Mouse (Mus musculus) heart, adult 11 months (tissue): ENCODE measurements around the gene Apobec1.
"Not testable (repeated sequence)": the region's sequence is repeated elsewhere in the genome, so short reads cannot be mapped to it uniquely, and the experiment has no call there.

ENCODE experiments used
- DNase-seq: peaks from one replicate; pipeline ENCODE4 v3.0.0; 2022

Apobec1 gene

DNA sequence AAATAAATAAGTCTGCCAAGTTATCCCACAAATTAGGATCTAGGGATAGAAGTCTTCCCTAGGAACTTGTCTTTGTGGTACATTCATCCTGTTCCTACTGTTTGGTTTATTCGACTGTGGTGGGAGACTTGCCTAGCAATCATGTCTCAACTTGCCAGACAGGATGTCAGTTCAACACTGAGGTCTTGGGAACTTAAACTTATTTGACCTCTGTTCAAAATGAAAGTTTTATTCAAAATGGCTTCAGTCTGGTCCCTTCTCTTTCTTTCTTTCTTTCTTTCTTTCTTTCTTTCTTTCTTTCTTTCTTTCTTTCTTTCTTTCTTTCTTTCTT, 713 bp upstream of the Apobec1 start:
- DNase-seq = no peak

DNA sequence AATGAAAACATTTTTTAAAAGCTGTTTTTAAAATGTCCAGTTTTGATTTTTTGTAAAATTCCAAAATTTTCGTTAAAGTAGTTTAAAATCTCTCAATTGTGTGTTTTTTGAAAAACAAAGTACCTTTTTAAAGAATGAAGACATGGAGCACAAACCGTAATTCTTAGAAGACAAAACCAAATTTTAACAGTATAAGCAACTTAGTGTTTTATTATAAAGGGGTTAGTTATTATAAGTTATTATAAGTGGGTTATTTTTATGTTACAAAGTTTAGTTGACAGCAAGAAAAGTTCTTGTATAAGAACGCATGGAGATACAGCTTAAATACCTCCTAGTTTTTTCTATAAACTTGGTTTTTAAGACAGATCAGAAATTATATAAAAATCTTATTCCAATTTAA, 629 bp downstream of the Apobec1 start:
- DNase-seq = no peak

DNA sequence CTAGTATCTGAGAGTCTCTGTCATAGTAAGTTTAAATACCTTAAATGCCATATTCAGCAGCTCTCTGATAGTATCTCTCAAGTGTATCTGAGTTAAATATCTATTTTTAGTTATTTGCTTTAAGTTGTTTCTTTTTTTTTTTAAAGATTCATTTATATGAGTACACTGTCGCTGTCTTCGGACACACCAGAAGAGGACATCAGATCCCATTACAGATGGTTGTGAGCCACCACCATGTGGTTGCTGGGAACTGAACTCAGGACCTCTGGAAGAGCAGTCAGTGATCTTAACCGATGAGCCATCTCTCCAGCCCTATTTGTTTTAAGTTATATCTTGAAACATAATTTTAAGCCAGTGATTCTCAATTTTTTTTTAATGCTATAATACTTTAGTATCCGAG, 1.2 kb downstream of the Apobec1 start:
- DNase-seq = no peak

DNA sequence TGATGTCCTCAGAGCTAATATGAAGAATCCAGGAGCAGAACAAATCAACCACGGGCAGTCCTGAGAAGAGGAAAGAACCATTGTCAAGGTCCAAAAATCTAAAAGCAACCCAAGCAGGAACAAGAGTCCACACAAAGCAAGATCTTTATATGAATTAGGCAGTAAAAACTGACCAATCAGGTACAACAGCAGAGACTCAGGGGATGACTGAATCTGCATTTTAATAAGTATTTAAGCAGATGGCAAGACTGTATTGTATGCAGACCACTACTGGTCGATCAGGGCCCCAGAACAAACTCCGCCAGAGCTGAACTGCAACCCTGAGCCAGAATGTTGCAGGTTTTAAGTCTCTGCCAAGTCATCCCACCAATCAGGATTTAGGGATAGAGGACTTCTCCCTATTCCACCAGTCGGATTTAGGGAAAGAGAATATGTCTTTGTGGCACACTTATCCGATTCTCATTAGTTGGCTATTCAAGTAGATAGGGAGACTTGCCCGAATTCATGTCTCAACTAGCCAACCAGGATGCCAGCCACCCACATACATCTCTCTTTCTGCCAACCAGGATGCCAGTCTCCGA, 2.1 kb downstream of the Apobec1 start:
- DNase-seq = no peak

DNA sequence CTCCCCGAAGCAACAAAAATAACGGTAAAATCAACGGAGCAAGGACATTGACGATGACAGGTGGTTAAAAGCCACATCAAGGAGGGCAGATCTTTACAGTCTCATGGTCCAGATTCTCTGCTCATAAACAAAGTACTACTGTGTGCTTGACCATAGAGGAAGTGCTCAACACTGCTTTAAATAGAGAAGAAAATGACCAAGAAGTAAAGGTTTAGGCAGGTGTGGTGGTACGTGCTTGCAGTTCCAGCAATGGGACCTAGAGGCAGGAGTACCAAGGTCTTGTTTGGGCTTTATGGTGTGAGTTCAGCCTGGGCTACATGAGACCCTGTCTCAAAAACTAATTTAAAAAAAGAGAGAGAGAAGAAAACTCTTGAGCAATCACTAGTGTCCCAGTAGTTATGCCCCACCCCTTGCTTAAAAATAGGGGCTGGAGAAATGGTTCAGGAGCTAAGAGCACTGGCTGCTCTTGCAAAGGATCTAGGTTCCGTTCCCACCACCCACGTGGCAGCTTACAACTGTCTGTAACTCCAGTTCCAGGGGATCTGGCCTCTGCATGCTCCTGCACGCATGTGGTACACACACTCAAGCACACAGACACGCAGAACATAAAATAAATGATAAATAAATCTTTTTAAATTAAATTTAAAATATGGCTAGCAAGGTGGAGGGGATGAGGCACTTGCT, 3.0 kb downstream of the Apobec1 start:
- peak; percentile 94 for DNase-seq

DNA sequence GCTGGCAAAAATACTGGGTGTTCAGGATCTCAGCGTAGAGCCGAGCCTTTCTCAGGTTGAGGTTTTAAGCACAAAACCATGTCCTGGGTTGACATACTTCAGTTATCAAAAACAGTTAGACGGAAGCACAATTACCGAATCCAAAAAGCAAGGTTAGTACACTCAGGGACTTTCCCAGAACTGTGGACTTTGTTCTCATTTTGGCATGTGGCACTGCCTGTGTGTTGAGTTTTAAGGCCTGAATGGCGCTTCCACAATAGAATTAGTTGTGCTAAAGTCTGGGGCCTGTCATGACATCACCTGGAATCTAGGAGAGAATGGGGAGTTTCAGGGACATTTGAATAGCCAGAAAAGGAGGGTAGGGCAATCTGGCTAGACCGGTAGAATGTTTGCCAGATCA, 3.8 kb downstream of the Apobec1 start:
- no peak for DNase-seq

DNA sequence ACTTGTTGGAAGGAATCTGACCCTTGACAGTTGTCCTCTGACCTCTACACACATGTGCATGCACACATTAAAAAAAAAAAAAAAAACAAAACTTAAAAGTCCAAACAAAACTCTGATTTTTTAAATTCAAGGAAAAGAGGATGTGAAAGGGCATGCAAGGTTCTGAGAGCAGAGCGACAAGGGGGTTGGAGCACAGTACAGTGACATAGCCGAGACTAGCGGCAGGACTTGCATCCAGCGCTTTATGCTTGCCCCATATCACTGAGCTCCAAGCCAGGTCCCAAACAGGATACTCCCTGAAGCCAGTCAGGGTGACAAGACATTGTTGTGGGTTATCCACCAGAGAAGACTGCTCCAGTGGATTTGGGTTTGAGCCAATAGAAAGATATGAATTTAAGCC, 4.2 kb downstream of the Apobec1 start:
- peak; percentile 90 for DNase-seq

DNA sequence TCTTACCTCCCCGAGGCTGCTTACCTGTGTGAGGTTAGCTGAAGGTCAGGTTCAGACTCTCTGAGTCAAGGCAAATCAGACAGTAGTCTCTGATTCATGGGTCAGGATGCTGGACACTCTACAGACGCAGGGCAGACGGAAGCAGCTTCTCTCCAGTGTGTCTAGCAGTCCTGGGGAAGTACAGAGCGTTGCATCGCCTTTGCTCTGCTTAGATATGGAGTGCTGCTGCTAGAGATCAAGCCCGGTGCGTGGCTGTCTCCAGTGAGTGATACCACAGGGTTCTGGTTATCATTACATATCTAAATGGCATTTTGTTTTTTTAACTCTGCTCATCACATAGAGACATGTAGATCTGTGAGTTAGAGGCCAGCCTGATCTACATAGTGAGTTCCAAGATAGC, 5.6 kb downstream of the Apobec1 start:
- DNase-seq = no peak

DNA sequence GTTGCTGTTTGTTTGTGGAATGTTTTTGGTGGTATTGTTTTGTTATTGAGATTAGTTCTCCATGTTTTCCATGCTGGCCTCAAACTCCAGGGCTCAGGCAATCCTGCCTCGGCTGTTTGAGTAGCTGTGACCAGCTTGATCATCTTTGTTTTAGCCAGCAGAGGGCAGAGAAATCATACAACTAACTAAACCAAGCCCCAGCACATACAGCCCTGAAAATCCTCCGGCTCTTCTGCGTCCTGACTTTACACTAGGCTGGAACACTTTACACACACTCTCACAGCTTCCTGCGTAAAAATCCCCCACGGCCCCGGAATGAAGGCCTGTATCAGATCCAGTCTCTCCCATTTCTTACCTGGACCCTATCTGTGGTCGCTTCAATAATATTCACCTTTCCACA, 6.6 kb downstream of the Apobec1 start:
- DNase-seq = peak; percentile 94

DNA sequence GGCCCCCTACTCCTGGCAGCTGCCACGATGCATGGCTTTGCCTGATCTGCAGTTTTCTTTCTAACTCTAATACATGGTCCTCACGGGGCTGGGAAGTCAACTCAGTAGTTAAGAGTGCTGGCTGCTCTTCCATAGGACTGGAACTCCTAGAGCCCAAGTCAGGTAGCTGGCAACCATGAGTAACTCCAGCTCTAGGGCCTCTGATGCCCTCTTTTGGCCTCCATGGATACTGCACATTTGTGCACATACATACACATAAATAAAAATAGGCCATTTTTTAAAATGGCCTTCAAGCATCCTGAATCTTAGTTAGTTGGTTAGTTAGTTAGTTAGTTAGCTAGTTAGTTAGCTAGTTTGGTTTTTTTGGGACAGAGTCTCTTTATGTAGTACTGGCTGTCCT, 9.3 kb downstream of the Apobec1 start:
- no peak for DNase-seq

DNA sequence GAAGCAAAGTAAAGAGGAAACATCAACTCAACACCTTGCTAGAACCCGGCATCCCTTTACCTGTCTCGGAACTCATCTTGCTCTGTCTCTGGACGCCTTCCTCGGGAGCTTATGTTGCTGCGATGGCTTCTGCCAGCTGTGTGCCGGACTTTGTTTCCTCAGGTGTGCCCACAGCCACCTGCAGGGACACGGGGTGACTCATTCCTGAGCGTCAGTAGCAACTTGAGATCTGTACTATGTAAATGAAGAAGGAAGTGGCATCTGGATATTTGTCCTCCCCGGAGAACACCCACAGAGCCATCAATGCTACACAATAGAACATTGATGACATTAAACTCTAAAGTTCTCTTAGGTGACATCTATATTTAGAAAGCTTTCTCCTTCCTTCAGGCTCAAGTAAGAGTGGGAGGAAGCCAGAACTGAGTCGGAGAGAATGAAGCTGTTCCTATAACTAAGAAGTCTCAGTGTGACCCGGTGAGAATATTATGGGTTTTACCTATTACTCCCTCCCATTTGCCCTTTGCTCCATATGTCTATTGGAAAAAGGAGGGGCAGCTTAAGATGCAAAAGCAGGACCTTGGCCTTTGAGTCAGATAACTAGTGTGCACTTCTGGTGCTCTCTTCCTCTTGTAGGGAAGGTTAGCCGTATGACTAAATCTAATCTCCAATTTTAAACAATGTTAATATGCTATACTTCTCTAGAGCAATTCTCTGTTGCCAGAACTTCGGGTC, 11.1 kb downstream of the Apobec1 start:
- no peak for DNase-seq

DNA sequence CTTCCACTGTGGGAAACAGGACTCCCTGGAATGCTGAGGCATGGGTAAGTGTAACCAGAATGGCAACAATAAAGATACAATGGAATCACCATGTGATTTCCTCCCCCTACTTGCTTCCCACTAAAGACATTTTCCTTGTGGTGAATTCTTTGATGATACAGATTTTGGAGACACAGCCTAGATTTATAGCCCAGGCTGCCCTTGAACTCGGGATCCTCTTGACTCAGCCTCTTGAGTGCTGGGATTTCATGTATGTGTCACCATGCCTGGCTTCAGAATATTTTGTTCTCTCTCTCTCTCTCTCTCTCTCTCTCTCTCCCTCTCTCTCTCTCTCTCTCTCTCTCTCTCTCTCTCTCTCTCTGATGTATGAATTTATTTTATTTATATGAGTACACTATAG, 23.2 kb downstream of the Apobec1 start:
- no peak for DNase-seq

DNA sequence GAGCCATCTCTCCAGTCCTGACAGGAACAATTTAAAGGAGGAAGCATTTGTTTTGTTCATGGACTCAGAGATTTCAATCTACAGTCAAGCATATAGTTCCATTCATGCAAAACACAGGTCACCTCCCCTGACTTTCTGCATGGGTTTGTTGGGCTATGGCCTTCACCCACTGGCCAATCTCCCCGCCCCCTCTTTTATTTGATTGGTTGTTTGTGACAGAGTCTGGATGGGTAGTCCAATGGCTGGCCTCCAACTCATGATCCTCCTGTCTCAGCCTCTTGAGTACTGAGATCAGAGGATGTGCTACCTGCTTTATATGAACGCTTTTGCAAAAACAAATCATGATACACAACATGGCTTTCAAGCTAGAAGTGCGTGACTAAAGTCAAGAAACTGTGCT, 25.2 kb downstream of the Apobec1 start:
- peak; percentile 75 for DNase-seq

DNA sequence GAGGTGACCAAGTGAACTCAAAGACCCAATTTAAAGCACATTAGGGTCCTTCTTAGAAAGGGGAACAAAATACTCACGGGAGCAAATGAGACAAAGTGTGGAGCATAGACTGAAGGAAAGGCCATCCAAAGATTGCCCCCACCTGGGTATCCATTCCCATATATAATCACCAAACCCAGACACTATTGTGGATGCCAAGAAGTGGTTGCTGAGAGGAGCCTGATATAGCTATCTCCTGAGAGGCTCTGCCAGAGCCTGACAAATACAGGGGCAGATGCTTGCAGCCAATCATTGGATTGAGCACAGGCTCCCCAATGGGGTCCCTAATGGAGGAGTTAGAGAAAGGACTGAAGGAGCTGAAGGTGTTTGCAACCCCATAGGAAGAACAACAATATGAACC, 27.2 kb downstream of the Apobec1 start:
- DNase-seq = not testable (repeated sequence)

DNA sequence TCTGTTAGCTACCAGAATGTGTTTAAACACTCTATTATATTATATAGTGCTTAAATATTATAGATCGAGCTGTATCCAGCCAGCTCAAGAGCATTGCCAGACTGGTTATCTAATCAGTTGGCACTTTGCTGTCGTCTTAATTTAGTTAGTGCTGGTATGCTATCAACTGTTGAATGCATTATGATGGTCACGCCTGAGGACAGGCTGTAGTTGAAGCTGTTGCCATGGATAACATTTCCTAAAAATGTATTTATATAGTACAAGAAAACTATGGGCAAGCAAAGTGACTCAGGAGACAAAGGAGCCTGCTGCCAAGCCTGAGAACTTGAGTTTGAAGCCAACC, 30.7 kb downstream of the Apobec1 start:
- DNase-seq = no peak

DNA sequence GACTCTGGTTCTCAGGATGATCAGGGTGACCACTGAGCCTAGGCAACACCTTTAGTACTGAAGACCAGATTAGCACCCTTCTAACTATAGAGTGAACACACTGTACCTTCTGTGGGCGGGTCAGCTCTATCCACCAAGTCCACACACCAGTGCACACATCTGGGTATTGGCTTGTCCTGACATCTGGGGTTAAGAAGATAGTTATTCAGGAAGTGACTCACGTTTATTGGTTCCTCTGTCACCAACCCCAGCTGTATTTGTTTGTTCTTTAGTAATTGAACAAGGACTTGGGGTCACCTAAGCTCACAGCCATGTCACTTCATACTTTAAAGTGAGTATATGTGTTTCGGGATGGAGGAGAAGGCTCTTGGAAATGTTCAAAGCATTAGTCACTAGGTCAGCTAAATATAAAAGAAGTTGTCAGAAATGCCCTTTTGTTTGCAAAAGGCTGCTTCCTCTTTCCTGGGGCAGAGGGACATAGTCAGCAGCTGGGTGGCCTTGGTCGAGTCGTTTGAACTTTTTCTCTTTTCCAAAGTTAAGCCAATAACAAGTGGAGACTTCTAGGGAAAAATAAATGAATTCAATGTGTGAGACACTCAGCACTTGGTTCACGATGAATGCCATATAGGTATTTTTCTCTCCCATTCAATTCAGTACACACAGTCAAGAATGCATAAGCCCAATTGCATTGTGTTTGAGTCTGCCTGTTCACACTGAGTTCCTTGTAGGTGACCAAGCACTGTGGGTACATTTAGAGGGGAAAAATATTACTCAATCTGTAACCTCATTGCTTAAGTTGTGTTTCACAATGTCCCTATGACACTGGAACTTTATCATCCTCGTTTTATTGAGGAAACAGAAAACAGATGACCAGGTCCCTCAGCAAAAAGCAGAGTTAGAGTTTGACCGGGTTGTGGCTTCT, 31.3 kb downstream of the Apobec1 start:
- DNase-seq = no peak

DNA sequence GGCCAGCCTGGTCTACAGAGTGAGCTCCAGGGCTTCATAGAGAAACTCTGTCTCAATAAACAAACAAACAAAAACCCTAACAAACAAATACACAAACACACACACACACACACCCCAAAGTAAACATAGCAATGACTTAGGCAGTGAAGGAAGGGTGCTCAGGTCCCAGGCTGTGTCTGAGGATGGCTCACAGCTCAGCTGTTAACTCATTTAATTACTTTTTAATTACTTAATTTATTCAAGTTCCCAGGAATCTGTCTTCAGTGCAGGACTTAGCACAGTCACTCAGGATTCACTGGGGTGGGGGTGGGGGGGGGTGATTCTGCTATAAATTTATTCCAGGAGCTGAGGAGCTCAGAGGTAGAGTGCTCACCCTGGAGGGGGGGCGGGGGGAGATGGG, 32.5 kb downstream of the Apobec1 start:
- no peak for DNase-seq

DNA sequence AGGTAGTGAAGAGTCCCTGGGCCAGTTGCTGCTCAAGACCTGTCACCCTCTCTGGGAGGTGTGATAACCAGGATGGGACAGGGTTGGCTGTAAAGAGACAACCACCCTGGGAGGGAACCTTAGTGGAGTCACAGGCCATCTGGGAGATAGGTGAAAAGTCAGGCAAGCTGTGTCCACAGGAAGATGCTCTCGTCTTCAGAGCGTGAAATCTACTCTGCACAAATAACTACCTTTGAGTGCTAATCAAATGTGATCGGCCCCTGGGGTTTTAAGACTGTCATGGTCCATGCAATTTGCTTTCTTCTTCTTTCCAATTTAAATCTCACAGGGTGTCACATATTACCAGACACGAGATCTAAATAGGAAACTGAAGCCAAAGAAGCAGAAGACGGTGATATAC, 33.1 kb downstream of the Apobec1 start:
- no peak for DNase-seq

DNA sequence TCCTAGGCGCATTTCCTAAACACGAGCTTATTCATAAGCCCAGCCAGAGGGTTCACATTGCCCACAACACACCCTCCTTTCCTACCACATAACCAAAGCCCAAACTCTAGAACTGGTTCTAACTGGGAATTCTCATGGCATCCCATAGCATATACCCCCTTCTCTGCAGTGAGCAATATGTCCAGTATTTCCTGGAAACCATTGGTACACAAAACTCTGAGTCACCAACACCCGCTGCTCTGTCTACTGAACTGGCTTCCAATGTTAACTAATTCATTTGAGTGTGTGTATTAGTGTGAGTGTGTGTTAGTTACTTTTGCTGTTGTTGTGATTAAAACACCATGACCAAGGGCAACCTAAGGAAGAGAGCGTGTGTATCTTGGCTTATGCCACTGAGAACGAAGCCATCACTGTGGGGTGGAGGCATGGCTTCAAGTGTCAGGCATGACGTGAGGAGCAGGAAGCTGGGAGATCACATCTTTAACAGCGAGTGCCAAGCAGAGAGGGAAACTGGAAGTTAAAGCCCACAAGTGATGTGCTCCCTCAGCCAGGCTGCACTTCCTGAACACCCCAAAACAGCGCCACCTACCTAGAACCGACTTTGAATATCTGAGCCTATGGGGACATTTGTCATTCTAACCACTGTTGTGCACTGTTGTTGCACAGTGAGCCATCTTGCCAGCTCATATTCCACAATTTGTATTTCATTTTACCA, 37.0 kb downstream of the Apobec1 start:
- DNase-seq = no peak

DNA sequence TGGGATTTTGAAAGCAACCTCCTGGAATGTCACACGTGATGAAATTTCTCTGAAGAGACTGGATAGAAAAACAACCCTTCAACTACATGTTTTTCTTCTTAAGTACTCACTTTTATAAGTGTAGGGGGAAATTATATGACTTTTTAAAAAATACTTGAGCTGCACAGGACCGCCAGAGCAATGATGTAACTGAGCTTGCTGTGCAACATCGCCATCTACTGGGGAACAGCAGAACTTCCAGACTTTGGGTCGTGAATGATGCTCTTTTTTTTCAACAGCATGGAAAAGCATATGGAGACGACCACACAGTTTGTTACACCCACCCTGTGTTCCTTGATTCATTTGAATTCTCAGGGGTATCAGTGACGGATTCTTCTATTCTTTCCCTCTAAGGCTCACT, 39.8 kb downstream of the Apobec1 start:
- no peak for DNase-seq

DNA sequence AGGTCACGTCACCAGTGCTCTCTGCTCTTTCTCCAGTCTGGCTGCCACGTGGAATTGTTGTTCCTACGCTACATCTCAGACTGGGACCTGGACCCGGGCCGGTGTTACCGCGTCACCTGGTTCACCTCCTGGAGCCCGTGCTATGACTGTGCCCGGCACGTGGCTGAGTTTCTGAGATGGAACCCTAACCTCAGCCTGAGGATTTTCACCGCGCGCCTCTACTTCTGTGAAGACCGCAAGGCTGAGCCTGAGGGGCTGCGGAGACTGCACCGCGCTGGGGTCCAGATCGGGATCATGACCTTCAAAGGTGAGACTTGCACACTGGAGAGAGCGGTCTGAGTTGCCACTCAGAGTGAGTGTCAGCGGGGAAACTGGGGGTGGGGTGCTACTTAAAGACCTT, 41.2 kb downstream of the Apobec1 start:
- DNase-seq = peak; percentile 89

DNA sequence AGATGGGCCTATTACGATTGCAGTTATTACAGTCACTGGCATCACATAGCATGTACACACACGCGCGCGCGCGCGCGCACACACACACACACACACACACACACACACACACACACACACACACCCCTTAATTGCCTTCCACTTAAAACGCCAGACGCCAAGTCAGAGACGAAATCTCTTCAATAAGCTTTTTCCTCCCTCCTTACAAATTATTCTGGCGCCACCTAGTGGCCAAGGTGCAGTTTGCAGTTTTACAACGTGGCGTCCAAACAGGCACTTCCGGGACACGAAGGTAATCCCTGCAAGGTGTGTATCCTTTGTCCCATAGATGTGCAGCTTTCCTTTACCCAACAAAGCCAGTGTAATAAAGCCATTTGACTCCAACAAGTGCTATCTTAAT, 41.8 kb downstream of the Apobec1 start:
- DNase-seq = peak; percentile 93

DNA sequence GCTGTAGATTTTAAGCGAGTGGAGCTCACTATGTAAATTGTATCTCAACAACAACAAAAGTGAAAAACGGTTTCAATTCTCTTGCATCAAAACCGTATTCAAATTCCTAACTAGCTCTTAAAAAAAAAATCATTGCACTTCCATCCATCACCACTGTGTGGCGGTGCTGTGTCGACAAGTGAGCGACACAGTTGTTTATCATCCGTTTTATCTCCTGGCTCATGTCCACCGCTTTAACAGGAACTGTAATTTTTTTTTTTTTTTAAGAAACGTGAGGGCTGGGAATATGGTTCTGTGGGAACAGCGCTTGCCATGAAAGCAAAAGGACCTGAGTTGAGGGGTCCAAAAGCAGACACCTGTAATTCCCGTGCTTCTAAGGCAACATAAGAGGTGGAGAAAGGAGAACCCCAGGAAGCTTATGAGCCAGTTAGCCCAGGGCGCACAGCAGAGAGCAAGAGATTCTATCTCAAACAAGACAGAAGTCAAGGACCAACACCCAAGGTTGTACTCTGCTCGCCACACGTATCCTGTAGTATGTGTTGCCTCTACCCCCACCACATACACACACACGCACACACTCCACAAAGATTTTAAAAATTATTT, 45.2 kb downstream of the Apobec1 start:
- DNase-seq = peak; percentile 92
